Mouse (Mus musculus) mature B cell (primary cell): ENCODE data around the gene Znrd1.
"Not testable (repeated sequence)": the region's sequence is repeated elsewhere in the genome, so short reads cannot be mapped to it uniquely, and the experiment has no call there.

Experiments
- in situ Hi-C: fragments of 300-500 bp; cut with MboI; formaldehyde crosslinking; loops from 2 replicates; pipeline ENCODE4 v1.14.3; 2019

Gene Znrd1

GRCm38 (mm10) chr17:36957999-36958743, at the start of gene Znrd1, which contains the start of gene Znrd1as:
Gene Znrd1, minus strand, starts transcription at chr17:36958559.
Gene Znrd1as, plus strand, starts transcription at chr17:36958592.
- in situ Hi-C loops: no loop called here

GRCm38 (mm10) chr17:37003366-37003765, 45.0 kb upstream of the Znrd1 start:
- in situ Hi-C loops: no loop called here

GRCm38 (mm10) chr17:37002364-37003330, 44.3 kb upstream of the Znrd1 start:
- in situ Hi-C loops: no loop called here

GRCm38 (mm10) chr17:37000863-37001262, 42.5 kb upstream of the Znrd1 start, which contains the start of gene Zfp57:
Gene Zfp57, plus strand, starts transcription at chr17:37001163.
- in situ Hi-C loops: no loop called here

- in situ Hi-C loops: no loop called here
These were observed 40.1 kb upstream of the Znrd1 start for GRCm38 (mm10) chr17:36998477-36998876.

GRCm38 (mm10) chr17:36997033-36997735, 38.8 kb upstream of the Znrd1 start:
- in situ Hi-C loops: no loop called here

GRCm38 (mm10) chr17:36995448-36995847, 37.1 kb upstream of the Znrd1 start:
- in situ Hi-C loops: no loop called here

GRCm38 (mm10) chr17:36994528-36994927, 36.2 kb upstream of the Znrd1 start:
- in situ Hi-C loops: no loop called here

- in situ Hi-C loops: no loop called here
These were observed 35.5 kb upstream of the Znrd1 start for GRCm38 (mm10) chr17:36993770-36994325.

- in situ Hi-C loops: no loop called here
These were observed 34.2 kb upstream of the Znrd1 start for GRCm38 (mm10) chr17:36992336-36993104.

GRCm38 (mm10) chr17:36990630-36991029, 32.3 kb upstream of the Znrd1 start:
- in situ Hi-C loops: not testable (repeated sequence)

GRCm38 (mm10) chr17:36989437-36989836, 31.1 kb upstream of the Znrd1 start, which contains the start of gene H2-M5:
Gene H2-M5, minus strand, starts transcription at chr17:36989537.
- in situ Hi-C loops: no loop called here

GRCm38 (mm10) chr17:36988475-36988874, 30.1 kb upstream of the Znrd1 start:
- in situ Hi-C loops: no loop called here

- in situ Hi-C loops: no loop called here
These were observed 24.1 kb upstream of the Znrd1 start for GRCm38 (mm10) chr17:36982253-36983155.

- in situ Hi-C loops: no loop called here
These were observed 23.5 kb upstream of the Znrd1 start for GRCm38 (mm10) chr17:36981845-36982244.

GRCm38 (mm10) chr17:36981221-36981813, 23.0 kb upstream of the Znrd1 start, which contains the start of gene 2410137M14Rik:
Gene 2410137M14Rik, minus strand, starts transcription at chr17:36981237.
- in situ Hi-C loops: no loop called here

- in situ Hi-C loops: no loop called here
These were observed 15.0 kb upstream of the Znrd1 start for GRCm38 (mm10) chr17:36973271-36973787.

- in situ Hi-C loops: no loop called here
These were observed 14.4 kb upstream of the Znrd1 start for GRCm38 (mm10) chr17:36972791-36973190.
